In genomic region chr9:90059828-90060573, GRCm38 (mm10) we compare ENCODE assay signal across 1 mouse cellular context.
A peak's percentile ranks its signal among the peaks of the same experiment; 100 is the strongest.
TF ChIP-seq lines count a peak whose summit lies in the region.

No protein-coding gene starts in this region.

TF ChIP-seq in CH12.LX, 34 proteins besides CTCF, POLR2A, EP300 and RAD21:
- TF ChIP-seq CHD2 (IDR thresholded peaks at IDR 0.05; ENCODE audit: low read length) (peak; percentile 51; the same call in 1 of the 2 replicates), ZMIZ1 (IDR thresholded peaks at IDR 0.05; ENCODE audit: low read depth, low read length) (peak; percentile 61; the same call in 1 of the 2 replicates), ETS1 (conservative IDR thresholded peaks at IDR 0.05; ENCODE audit: low read depth, low read length) (peak; percentile 81), MYC (IDR thresholded peaks at IDR 0.05; ENCODE audit: low read depth, low read length) (peak; percentile 79), USF1 (IDR thresholded peaks at IDR 0.05; ENCODE audit: low read depth, low read length) (no peak), NRF1 (IDR thresholded peaks at IDR 0.05; ENCODE audit: low read depth, low read length) (peak; percentile 81), IRF4 (IDR thresholded peaks at IDR 0.05; ENCODE audit: low read depth, low read length) (peak; percentile 97), HCFC1 (IDR thresholded peaks at IDR 0.05; ENCODE audit: low read depth, low read length) (no peak), RCOR1 (conservative IDR thresholded peaks at IDR 0.05; ENCODE audit: low read depth, low read length) (no peak), ELF1 (IDR thresholded peaks at IDR 0.05; ENCODE audit: low read depth, low read length) (peak; percentile 26; the same call in 1 of the 2 replicates), USF2 (conservative IDR thresholded peaks at IDR 0.05; ENCODE audit: low read depth, low read length) (0 out of 2 replicates have a peak, but pooled peaks have one; percentile 6), CHD1 (IDR thresholded peaks at IDR 0.05; ENCODE audit: low read depth, low read length) (peak; percentile 52; the same call in 1 of the 2 replicates), MAZ (IDR thresholded peaks at IDR 0.05; ENCODE audit: low read depth, low read length) (peak; percentile 70; the same call in 1 of the 2 replicates), JUND (conservative IDR thresholded peaks at IDR 0.05; ENCODE audit: low read depth, low read length) (peak; percentile 92), TCF12 (IDR thresholded peaks at IDR 0.05; ENCODE audit: low read depth, low read length) (peak; percentile 25; the same call in 1 of the 2 replicates), BHLHE40 (IDR thresholded peaks at IDR 0.05; ENCODE audit: low read depth, low read length) (peak; percentile 97), MAFK (IDR thresholded peaks at IDR 0.05; ENCODE audit: insufficient replicate concordance, low read length) (no peak), NELFE (IDR thresholded peaks at IDR 0.05; ENCODE audit: low read depth, low read length) (peak; percentile 70), SIN3A (IDR thresholded peaks at IDR 0.05; ENCODE audit: low read length) (no peak), ZKSCAN1 (IDR thresholded peaks at IDR 0.05; ENCODE audit: borderline replicate concordance, low read depth, low read length) (no peak), TBP (conservative IDR thresholded peaks at IDR 0.05; ENCODE audit: low read depth, low read length) (no peak; the same call in none of the 2 replicates), POLR2AphosphoS2 (IDR thresholded peaks at IDR 0.05; ENCODE audit: low read depth, low read length) (no peak), JUN (IDR thresholded peaks at IDR 0.05; ENCODE audit: insufficient read depth, low read depth, low read length) (peak; percentile 88), UBTF (IDR thresholded peaks at IDR 0.05; ENCODE audit: low read depth, low read length) (no peak), MEF2A (IDR thresholded peaks at IDR 0.05; ENCODE audit: borderline replicate concordance, low read depth, low read length) (peak; percentile 92), ZNF384 (IDR thresholded peaks at IDR 0.05; ENCODE audit: low read depth, low read length) (peak; percentile 97)
